ENCODE assay signal across 17 mouse cellular contexts in the genomic region with DNA sequence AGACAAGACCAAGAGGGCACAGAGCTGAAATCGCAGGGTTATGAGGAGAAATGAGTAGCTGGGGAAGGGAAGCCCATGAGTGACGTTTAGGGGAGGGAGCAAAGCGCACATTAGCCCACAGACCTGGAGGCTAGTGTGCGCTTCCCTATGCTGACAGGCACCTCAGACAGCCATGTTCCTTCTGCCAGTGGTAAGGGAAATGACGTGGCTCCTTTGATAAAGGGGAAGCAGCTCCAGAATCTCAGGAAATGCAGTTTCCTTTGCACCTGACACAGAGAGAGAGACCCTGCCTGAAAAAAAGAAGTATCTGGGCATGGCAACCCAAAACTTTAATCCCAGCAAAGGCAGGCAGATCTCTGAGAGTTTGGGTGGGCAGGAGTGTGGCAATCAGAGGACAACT. TPM values are rescaled to one million over a fixed set of nuclear protein-coding genes. Genes with fewer than 3 reads are reported as not detected.
A peak's percentile ranks its signal among the peaks of the same experiment; 100 is the strongest.
DNase-seq lines count a peak whose midpoint lies in the region; ATAC-seq and TF ChIP-seq lines count a peak whose summit lies in the region.
"Had no signal": no experiment of that assay in that cellular context is flagged by ENCODE, and none has a peak within 500 bp of the region (broad histone marks: within the 10 kb centered on the region; RNA-seq: fewer than 3 reads in every experiment).

No protein-coding gene starts in this region.

- 0 out of 2 replicates have a peak overlapping the region, but pooled peaks have one; percentile 92 for H3K27ac ChIP-seq in gastrocnemius, adult 2 months
- H3K27ac ChIP-seq in neural tube, embryonic 15.5 days (replicated peaks) = no peak overlapping the region
- H3K27ac ChIP-seq: hindbrain, embryonic 12.5 days had no signal

- ATAC-seq in megakaryocyte, adult 5-6 weeks (ENCODE audit: poor library complexity, severe bottlenecking) = peak; percentile 62
- no peak for ATAC-seq in neural tube, embryonic 15.5 days (ENCODE audit: low FRiP score)
- ATAC-seq in frontal cortex, adult (ENCODE audit: low TSS enrichment) = no peak

- no peak for DNase-seq in gastrocnemius, adult 2 months
- DNase-seq in gastrocnemius, postnatal 4 days (ENCODE audit: low spot score in 2 of 2) = no peak
- DNase-seq in thymus, postnatal 0 days (ENCODE audit: low spot score) = peak; percentile 7
- no peak for DNase-seq in thymus, postnatal 36 days
- no peak for DNase-seq in adrenal gland, postnatal 4 days (ENCODE audit: low spot score in 2 of 2)
- DNase-seq: cerebellum, adult 11 months; gastrocnemius, postnatal 10 days; kidney, adult 8-10 months; right cerebral cortex, postnatal 25 days; thymus, postnatal 14 days had no signal

- WGBS in neural tube, embryonic 15.5 days = 79% methylated on average over 5 of the region's 5 CpGs

- no peak overlapping the region for H3K4me3 ChIP-seq in gastrocnemius, adult 2 months
- H3K4me3 ChIP-seq in neural tube, embryonic 15.5 days (replicated peaks) = no peak overlapping the region

- no peak overlapping the region for H3K4me2 ChIP-seq in neural tube, embryonic 15.5 days

- peaks cover 23% of the 10 kb centered on the region for H3K4me1 ChIP-seq in neural tube, embryonic 15.5 days

- no peak overlapping the region for H3K9ac ChIP-seq in neural tube, embryonic 15.5 days (replicated peaks)
- H3K9ac ChIP-seq: heart, embryonic 12.5 days; hindbrain, embryonic 12.5 days had no signal

- intact Hi-C loops in gastrocnemius, adult 2 months (cut with DNase I) = no loop called here

- no peaks in the 10 kb centered on the region for H3K27me3 ChIP-seq in neural tube, embryonic 15.5 days (replicated peaks)
- H3K27me3 ChIP-seq: heart, embryonic 12.5 days; hindbrain, embryonic 12.5 days had no signal

- H3K36me3 ChIP-seq in neural tube, embryonic 15.5 days = no peaks in the 10 kb centered on the region
- H3K36me3 ChIP-seq: heart, embryonic 12.5 days; hindbrain, embryonic 12.5 days had no signal

- TF ChIP-seq CTCF in gastrocnemius, adult 2 months (IDR thresholded peaks at IDR 0.05) = no peak

- no peaks in the 10 kb centered on the region for H3K9me3 ChIP-seq in neural tube, embryonic 15.5 days (replicated peaks)
- H3K9me3 ChIP-seq: heart, embryonic 12.5 days; hindbrain, embryonic 12.5 days had no signal

RNA-seq across cellular contexts. Expression of a gene that starts 1.0 kb away (rescaled TPM):
- 10 to 100 TPM; 65.2 to 67.8 TPM for total RNA-seq in gastrocnemius, adult 2 months (2021)
- 10 to 100 TPM; 50.3 to 57.1 TPM for total RNA-seq in gastrocnemius, postnatal 4 days (2021)
- 63.2 and 63.4 TPM in 2 replicates for polyA plus RNA-seq in thymus, postnatal 0 days (2015; fragmentation: Nextera tagmentation; extraction: Ambion mirVana)
- 33.9 and 36.9 TPM in 2 replicates for total RNA-seq in megakaryocyte, adult 5-6 weeks (2015)
- 41.4 and 42.8 TPM in 2 replicates for total RNA-seq in megakaryocyte, adult 5-6 weeks (2017)
- total RNA-seq in adrenal gland, postnatal 4 days (2021) = 10 to 100 TPM; 69.6 to 72.7 TPM
- polyA plus RNA-seq in neural tube, embryonic 15.5 days (2015; fragmentation: Nextera tagmentation; extraction: Ambion mirVana) = 135 and 155 TPM in 2 replicates

RNA-seq across cellular contexts. Expression of a gene that starts 18.4 kb away (rescaled TPM):
- 10 to 100 TPM; 38.6 to 44.0 TPM for total RNA-seq in gastrocnemius, adult 2 months (2021)
- 10 to 100 TPM; 22.7 to 26.5 TPM for total RNA-seq in gastrocnemius, postnatal 4 days (2021)
- 28.3 and 29.4 TPM in 2 replicates for polyA plus RNA-seq in thymus, postnatal 0 days (2015; fragmentation: Nextera tagmentation; extraction: Ambion mirVana)
- total RNA-seq in megakaryocyte, adult 5-6 weeks (2015) = 9.8 and 12.9 TPM in 2 replicates
- total RNA-seq in megakaryocyte, adult 5-6 weeks (2017) = 15.6 and 29.5 TPM in 2 replicates
- 10 to 100 TPM; 33.5 to 38.3 TPM for total RNA-seq in adrenal gland, postnatal 4 days (2021)
- 43.5 and 44.1 TPM in 2 replicates for polyA plus RNA-seq in neural tube, embryonic 15.5 days (2015; fragmentation: Nextera tagmentation; extraction: Ambion mirVana)

RNA-seq across cellular contexts. Expression of a gene that starts 26.4 kb away (rescaled TPM):
- 10 to 100 TPM; 18.7 to 20.3 TPM for total RNA-seq in gastrocnemius, adult 2 months (2021)
- 10 to 100 TPM; 19.9 to 21.0 TPM for total RNA-seq in gastrocnemius, postnatal 4 days (2021)
- 38.4 and 40.9 TPM in 2 replicates for polyA plus RNA-seq in thymus, postnatal 0 days (2015; fragmentation: Nextera tagmentation; extraction: Ambion mirVana)
- 14.7 and 16.8 TPM in 2 replicates for total RNA-seq in megakaryocyte, adult 5-6 weeks (2015)
- 17.7 and 24.3 TPM in 2 replicates for total RNA-seq in megakaryocyte, adult 5-6 weeks (2017)
- 10 to 100 TPM; 32.4 to 37.4 TPM for total RNA-seq in adrenal gland, postnatal 4 days (2021)
- polyA plus RNA-seq in neural tube, embryonic 15.5 days (2015; fragmentation: Nextera tagmentation; extraction: Ambion mirVana) = 42.6 and 44.3 TPM in 2 replicates

RNA-seq across cellular contexts. Expression of a gene that starts 26.6 kb away (rescaled TPM):
- total RNA-seq in gastrocnemius, adult 2 months (2021) = 10 to 100 TPM; 19.3 to 20.7 TPM
- 10 to 100 TPM; 35.4 to 39.1 TPM for total RNA-seq in gastrocnemius, postnatal 4 days (2021)
- polyA plus RNA-seq in thymus, postnatal 0 days (2015; fragmentation: Nextera tagmentation; extraction: Ambion mirVana) = 86.6 and 102 TPM in 2 replicates
- 16.5 and 26.4 TPM in 2 replicates for total RNA-seq in megakaryocyte, adult 5-6 weeks (2015)
- total RNA-seq in megakaryocyte, adult 5-6 weeks (2017) = 10.6 and 12.5 TPM in 2 replicates
- total RNA-seq in adrenal gland, postnatal 4 days (2021) = 10 to 100 TPM; 57.7 to 60.0 TPM
- polyA plus RNA-seq in neural tube, embryonic 15.5 days (2015; fragmentation: Nextera tagmentation; extraction: Ambion mirVana) = 59.3 and 72.9 TPM in 2 replicates

RNA-seq across cellular contexts. Expression of a gene that starts 35.4 kb away (rescaled TPM):
- not detected for total RNA-seq in gastrocnemius, adult 2 months (2021)
- total RNA-seq in gastrocnemius, postnatal 4 days (2021) = not detected
- 0.35 and 0.48 TPM in 2 replicates for polyA plus RNA-seq in thymus, postnatal 0 days (2015; fragmentation: Nextera tagmentation; extraction: Ambion mirVana)
- 0.57 TPM in 1 of 2 replicates, not detected in the other for total RNA-seq in megakaryocyte, adult 5-6 weeks (2015)
- total RNA-seq in megakaryocyte, adult 5-6 weeks (2017) = not detected in 2 replicates
- 1 to 10 TPM in 1 of 2 experiments, not detected in 1; 8.2 TPM for total RNA-seq in adrenal gland, postnatal 4 days (2021)
- polyA plus RNA-seq in neural tube, embryonic 15.5 days (2015; fragmentation: Nextera tagmentation; extraction: Ambion mirVana) = 0.64 TPM in 1 of 2 replicates, not detected in the other
- total RNA-seq: gastrocnemius, postnatal 10 days had no signal
- polyA plus RNA-seq: forebrain, embryonic 14.5 days; heart, embryonic 12.5 days; hindbrain, embryonic 12.5 days; liver, adult 2 months had no signal
